Mouse (Mus musculus): ENCODE results near the gene Rdh16f2.

DNA sequence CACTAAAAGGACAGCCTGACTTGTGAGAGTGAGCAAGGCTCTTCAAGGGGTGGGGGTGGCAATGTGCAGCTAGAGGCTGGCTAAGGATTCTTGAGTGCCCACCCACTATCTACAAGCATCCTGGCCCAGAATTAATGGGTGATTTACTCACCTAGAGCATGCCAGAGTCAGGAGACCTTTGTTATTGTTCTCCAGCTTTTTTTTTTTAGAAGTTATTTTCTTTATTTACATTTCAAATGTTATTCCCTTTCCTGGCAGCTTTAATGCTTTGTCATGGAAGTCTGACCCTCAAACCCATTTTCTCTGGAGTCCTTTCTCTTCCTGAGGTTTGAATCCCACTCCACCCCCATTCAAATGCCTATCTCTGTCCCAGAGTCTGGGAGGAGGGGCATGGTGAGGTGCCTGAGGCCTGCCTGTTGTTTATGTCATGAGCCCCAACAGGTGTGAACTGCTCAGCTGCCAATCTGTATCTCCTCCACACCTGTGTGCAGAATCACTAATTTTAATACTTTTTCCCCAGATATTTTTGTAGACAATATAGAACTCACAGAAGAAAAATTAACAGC is 41.2 kb downstream of the Rdh16f2 start:
- no peak for TF ChIP-seq CTCF (IDR thresholded peaks at IDR 0.05; ENCODE audit: control insufficient read depth, insufficient read depth, insufficient read length)
- TF ChIP-seq MYOD1 (IDR thresholded peaks at IDR 0.05; ENCODE audit: control insufficient read depth, insufficient read length, low read depth): no peak
- TF ChIP-seq CEBPB (IDR thresholded peaks at IDR 0.05; ENCODE audit: low read depth): no peak
- no peak for TF ChIP-seq MAX (IDR thresholded peaks at IDR 0.05)
- TF ChIP-seq USF1 (IDR thresholded peaks at IDR 0.05; ENCODE audit: low read depth): no peak
- TF ChIP-seq MYOG (IDR thresholded peaks at IDR 0.05; ENCODE audit: control insufficient read depth, extremely low read depth, insufficient read length): no peak

All from C2C12 (cell line).